Mouse (Mus musculus) liver, embryonic 11.5 days (tissue): ENCODE results near the gene Anapc5. TPM values are rescaled to one million over a fixed set of nuclear protein-coding genes. Genes with fewer than 3 reads are reported as not detected.
A peak's percentile ranks its signal among the peaks of the same experiment; 100 is the strongest.

Experiments
- ATAC-seq: fragments of 200-750 bp; cut with Nextera tagmentation; replicated peaks from 2 replicates; pipeline ENCODE4 v1.8.0; 2017; ENCODE audit warnings: moderate number of reproducible peaks, mild to moderate bottlenecking, moderate TSS enrichment, moderate library complexity; ENCODE audit not compliant: low FRiP score
- DNase-seq: peaks from one replicate; pipeline ENCODE4 v3.0.0-alpha.2; 2017; ENCODE audit warnings: low spot score
- H3K27ac ChIP-seq: fragments of 300-500 bp; sonication (generic); 2 replicates; pipeline ENCODE4 v1.5.1; 2014; ENCODE audit warnings: mild to moderate bottlenecking, low read depth, low read length, control low read depth
- H3K27me3 ChIP-seq: fragments of 300-500 bp; sonication (generic); replicated peaks from 2 replicates; pipeline ENCODE4 v1.6.1; 2014; ENCODE audit warnings: low read length, mixed read lengths; ENCODE audit not compliant: control insufficient read depth, insufficient read depth
- H3K36me3 ChIP-seq: fragments of 300-500 bp; sonication (generic); 2 replicates; pipeline ENCODE4 v1.6.1; 2014; ENCODE audit warnings: mild to moderate bottlenecking, low read length, moderate library complexity, mixed read lengths; ENCODE audit not compliant: control insufficient read depth, insufficient read depth
- H3K4me1 ChIP-seq: fragments of 300-500 bp; sonication (generic); replicated peaks from 2 replicates; pipeline ENCODE4 v1.6.1; 2014; ENCODE audit warnings: low read length, mixed read lengths; ENCODE audit not compliant: control insufficient read depth, insufficient read depth
- H3K4me2 ChIP-seq: fragments of 300-500 bp; sonication (generic); 2 replicates; pipeline ENCODE4 v1.6.1; 2014; ENCODE audit warnings: mild to moderate bottlenecking, control low read depth, moderate library complexity
- H3K4me3 ChIP-seq: fragments of 300-500 bp; sonication (generic); 2 replicates; pipeline ENCODE4 v1.5.1; 2014; ENCODE audit warnings: low read depth, low read length, control low read depth
- H3K9ac ChIP-seq: fragments of 300-500 bp; sonication (generic); 2 replicates; pipeline ENCODE4 v1.6.1; 2014; ENCODE audit warnings: low read depth, low read length, control low read depth
- H3K9me3 ChIP-seq: fragments of 300-500 bp; sonication (generic); 2 replicates; pipeline ENCODE4 v1.6.1; 2016; ENCODE audit warnings: low read length, inconsistent platforms, mixed read lengths; ENCODE audit not compliant: control insufficient read depth
- WGBS: fragments of 180-500 bp; shearing (Covaris S2); extraction: QIAGEN DNeasy Blood & Tissue Kit; methylation state at CpG from one replicate; pipeline ENCODE4 v1.1.7; 2014; 5-methylcytosine and 5-hydroxymethylcytosine counted together
- polyA plus RNA-seq: library from polyadenylated mRNA; unstranded; fragments of >200 nt; fragmentation: Nextera tagmentation; extraction: Ambion mirVana; gene quantifications from 2 replicates; pipeline ENCODE4 v1.2.1, GENCODE M21; 2014

Gene Anapc5
- polyA plus RNA-seq, 1 experiment from 2014 or later: 392 TPM

- Histone ChIP-seq H3K4me3 (no peak overlapping the region), H3K4me2 (no peak overlapping the region), H3K9me3 (no peaks in the 10 kb centered on the region), H3K27me3 (no peaks in the 10 kb centered on the region), H3K4me1 (no peaks in the 10 kb centered on the region; the same call in 1 of the 2 replicates), H3K27ac (no peak overlapping the region), H3K36me3 (peaks cover 62% of the 10 kb centered on the region), H3K9ac (no peak overlapping the region)
- DNase-seq (no peak), ATAC-seq (no peak)
- WGBS: 75% methylated on average over 3 of the region's 3 CpGs
Observed at GRCm38 (mm10) chr5:122805503-122805902, 15.6 kb downstream of the Anapc5 start.

- no peaks in the 10 kb centered on the region for H3K9me3 ChIP-seq
- H3K36me3 ChIP-seq: peaks cover 76% of the 10 kb centered on the region
- no peak overlapping the region for H3K4me2 ChIP-seq
- H3K9ac ChIP-seq: no peak overlapping the region
- H3K27me3 ChIP-seq: no peaks in the 10 kb centered on the region
- WGBS: 82% methylated on average over 9 of the region's 9 CpGs
- H3K4me1 ChIP-seq: peaks cover 11% of the 10 kb centered on the region
- no peak for DNase-seq
- no peak overlapping the region for H3K27ac ChIP-seq
- no peak overlapping the region for H3K4me3 ChIP-seq
- ATAC-seq: no peak
Observed at GRCm38 (mm10) chr5:122802706-122803105, 18.4 kb downstream of the Anapc5 start.

GRCm38 (mm10) chr5:122801684-122802083, 19.5 kb downstream of the Anapc5 start:
- no peaks in the 10 kb centered on the region for H3K9me3 ChIP-seq
- no peak overlapping the region for H3K4me2 ChIP-seq
- no peak overlapping the region for H3K4me3 ChIP-seq
- H3K27ac ChIP-seq: no peak overlapping the region
- 93% methylated on average over 8 of the region's 8 CpGs for WGBS
- no peaks in the 10 kb centered on the region for H3K27me3 ChIP-seq
- H3K4me1 ChIP-seq: peaks cover 11% of the 10 kb centered on the region
- no peak for DNase-seq
- peaks cover 72% of the 10 kb centered on the region for H3K36me3 ChIP-seq
- no peak overlapping the region for H3K9ac ChIP-seq
- no peak for ATAC-seq

GRCm38 (mm10) chr5:122800345-122801010, 20.7 kb downstream of the Anapc5 start:
- Histone ChIP-seq H3K9me3 (no peaks in the 10 kb centered on the region), H3K4me2 (no peak overlapping the region), H3K4me3 (no peak overlapping the region), H3K9ac (no peak overlapping the region), H3K27me3 (no peaks in the 10 kb centered on the region), H3K27ac (no peak overlapping the region), H3K4me1 (peaks cover 11% of the 10 kb centered on the region), H3K36me3 (peaks cover 65% of the 10 kb centered on the region)
- ATAC-seq: no peak
- 87% methylated on average over 13 of the region's 13 CpGs for WGBS
- DNase-seq: no peak

- no peak overlapping the region for H3K4me3 ChIP-seq
- 89% methylated on average over 17 of the region's 17 CpGs for WGBS
Observed at GRCm38 (mm10) chr5:122799379-122800344, 21.5 kb downstream of the Anapc5 start.

GRCm38 (mm10) chr5:122798557-122799378, 22.4 kb downstream of the Anapc5 start:
- H3K27ac ChIP-seq: 0 out of 2 replicates have a peak overlapping the region, but pooled peaks have one; percentile 55

More at GRCm38 (mm10) chr5:122799379-122800344, 21.5 kb downstream of the Anapc5 start:
- Histone ChIP-seq H3K9ac (no peak overlapping the region), H3K4me2 (no peak overlapping the region), H3K9me3 (no peaks in the 10 kb centered on the region), H3K4me1 (peaks cover 11% of the 10 kb centered on the region), H3K27me3 (no peaks in the 10 kb centered on the region), H3K36me3 (peaks cover 59% of the 10 kb centered on the region), H3K27ac (no peak overlapping the region)
- no peak for DNase-seq
- no peak for ATAC-seq

GRCm38 (mm10) chr5:122797866-122798265, 23.3 kb downstream of the Anapc5 start:
- H3K27ac ChIP-seq: 0 out of 2 replicates have a peak overlapping the region, but pooled peaks have one; percentile 55
- WGBS: 76% methylated on average over 3 of the region's 3 CpGs
- no peak for ATAC-seq
- H3K27me3 ChIP-seq: no peaks in the 10 kb centered on the region
- DNase-seq: no peak
- H3K9ac ChIP-seq: no peak overlapping the region
- no peak overlapping the region for H3K4me2 ChIP-seq
- peaks cover 11% of the 10 kb centered on the region for H3K4me1 ChIP-seq
- no peak overlapping the region for H3K4me3 ChIP-seq
- H3K9me3 ChIP-seq: no peaks in the 10 kb centered on the region
- peaks cover 62% of the 10 kb centered on the region for H3K36me3 ChIP-seq

More at GRCm38 (mm10) chr5:122798557-122799378, 22.4 kb downstream of the Anapc5 start:
- 73% methylated on average over 17 of the region's 17 CpGs for WGBS
- peaks cover 11% of the 10 kb centered on the region for H3K4me1 ChIP-seq
- H3K9ac ChIP-seq: no peak overlapping the region
- H3K4me2 ChIP-seq: no peak overlapping the region
- no peak overlapping the region for H3K4me3 ChIP-seq
- no peaks in the 10 kb centered on the region for H3K9me3 ChIP-seq
- DNase-seq: no peak
- H3K27me3 ChIP-seq: no peaks in the 10 kb centered on the region
- no peak for ATAC-seq
- H3K36me3 ChIP-seq: peaks cover 61% of the 10 kb centered on the region

GRCm38 (mm10) chr5:122788696-122789095, 32.4 kb downstream of the Anapc5 start:
- Histone ChIP-seq H3K9me3 (no peaks in the 10 kb centered on the region), H3K36me3 (peaks cover 34% of the 10 kb centered on the region), H3K4me3 (no peak overlapping the region), H3K9ac (no peak overlapping the region), H3K27ac (no peak overlapping the region), H3K4me1 (peaks cover 10% of the 10 kb centered on the region; the same call in 1 of the 2 replicates), H3K27me3 (no peaks in the 10 kb centered on the region), H3K4me2 (no peak overlapping the region)
- ATAC-seq: no peak
- DNase-seq: no peak
- 85% methylated on average over 2 of the region's 2 CpGs for WGBS
